Mouse (Mus musculus) midbrain, postnatal 0 days (tissue): ENCODE data around the gene Rps6kb1. TPM values are rescaled to one million over a fixed set of nuclear protein-coding genes. Genes with fewer than 3 reads are reported as not detected.

Source experiments
- ATAC-seq: fragments of 200-750 bp; cut with Nextera tagmentation; 2 replicates; pipeline ENCODE4 v1.8.0; 2017; ENCODE audit warnings: moderate number of reproducible peaks, mild to moderate bottlenecking, moderate TSS enrichment, moderate library complexity; ENCODE audit not compliant: low FRiP score
- DNase-seq: peaks from one replicate; pipeline ENCODE4 v3.0.0-alpha.2; 2015; ENCODE audit warnings: low spot score
- H3K27ac ChIP-seq: fragments of 300-500 bp; sonication (generic); 2 replicates; pipeline ENCODE4 v1.5.1; 2014; ENCODE audit warnings: low read depth, mild to moderate bottlenecking, low read length, mixed read lengths
- H3K27me3 ChIP-seq: fragments of 300-500 bp; sonication (generic); 2 replicates; pipeline ENCODE4 v1.6.1; 2014; ENCODE audit warnings: low read length, control low read depth, mixed read lengths; ENCODE audit not compliant: insufficient read depth
- H3K36me3 ChIP-seq: fragments of 300-500 bp; sonication (generic); 2 replicates; pipeline ENCODE4 v1.6.1; 2014; ENCODE audit warnings: low read length, control low read depth, mixed read lengths; ENCODE audit not compliant: insufficient read depth
- H3K4me1 ChIP-seq: fragments of 300-500 bp; sonication (generic); 2 replicates; pipeline ENCODE4 v1.6.1; 2014; ENCODE audit warnings: mild to moderate bottlenecking, control low read depth, antibody characterized with exemption, low read length, mixed read lengths; ENCODE audit not compliant: insufficient read depth
- H3K4me2 ChIP-seq: fragments of 300-500 bp; sonication (generic); 2 replicates; pipeline ENCODE4 v1.6.1; 2014; ENCODE audit warnings: low read depth, mild to moderate bottlenecking, low read length, mixed read lengths; ENCODE audit not compliant: poor library complexity, severe bottlenecking
- H3K4me3 ChIP-seq: fragments of 300-500 bp; sonication (generic); 2 replicates; pipeline ENCODE4 v1.5.1; 2014; ENCODE audit warnings: low read depth, mild to moderate bottlenecking, low read length, moderate library complexity
- H3K9ac ChIP-seq: fragments of 300-500 bp; sonication (generic); replicated peaks from 2 replicates; pipeline ENCODE4 v1.6.1; 2014; ENCODE audit warnings: mild to moderate bottlenecking, low read length, moderate library complexity, mixed read lengths; ENCODE audit not compliant: poor library complexity, severe bottlenecking
- H3K9me3 ChIP-seq: fragments of 300-500 bp; sonication (generic); 2 replicates; pipeline ENCODE4 v1.6.1; 2016; ENCODE audit warnings: low read length, control low read depth
- CTCF ChIP-seq: IDR thresholded peaks from 2 replicates; pipeline ENCODE4 v1.5.1; 2016; ENCODE audit warnings: antibody characterized with exemption, mild to moderate bottlenecking
- WGBS: fragments of 180-500 bp; shearing (Covaris S2); extraction: QIAGEN DNeasy Blood & Tissue Kit; methylation state at CpG from one replicate; pipeline ENCODE4 v1.1.7; 2014; 5-methylcytosine and 5-hydroxymethylcytosine counted together
- polyA plus RNA-seq: library from polyadenylated mRNA; unstranded; fragments of >200 nt; fragmentation: Nextera tagmentation; extraction: Ambion mirVana; gene quantifications from 2 replicates; pipeline ENCODE4 v1.2.1, GENCODE M21; 2015
- total RNA-seq: library from RNA; depleted of rRNA; stranded (reverse); fragments of >200 nt; gene quantifications from 2 replicates; pipeline ENCODE4 v1.2.3, GENCODE M21; 2014

Rps6kb1 gene
- total and polyA plus RNA-seq, 2 experiments from 2014 or later = 35.6 to 59.6 TPM

GRCm38 (mm10) chr11:86571871-86572270 is 27.3 kb upstream of the Rps6kb1 start:
- no peak overlapping the region for H3K4me2 ChIP-seq
- no peaks in the 10 kb centered on the region for H3K27me3 ChIP-seq
- no peaks in the 10 kb centered on the region for H3K4me1 ChIP-seq
- ATAC-seq (no peak), DNase-seq (no peak)
- H3K36me3 ChIP-seq = no peaks in the 10 kb centered on the region
- H3K4me3 ChIP-seq = no peak overlapping the region
- H3K9me3 ChIP-seq = no peaks in the 10 kb centered on the region
- H3K27ac ChIP-seq = no peak overlapping the region
- H3K9ac ChIP-seq = no peak overlapping the region
- no peak for TF ChIP-seq CTCF
- 86% methylated on average over 4 of the region's 4 CpGs for WGBS

GRCm38 (mm10) chr11:86571047-86571855 is 26.6 kb upstream of the Rps6kb1 start:
- DNase-seq (peak; percentile 18), ATAC-seq (no peak)
- TF ChIP-seq CTCF = no peak
- H3K4me3 ChIP-seq = no peak overlapping the region
- no peaks in the 10 kb centered on the region for H3K4me1 ChIP-seq
- H3K27ac ChIP-seq = no peak overlapping the region
- WGBS = 67% methylated on average over 15 of the region's 15 CpGs
- no peak overlapping the region for H3K4me2 ChIP-seq
- no peaks in the 10 kb centered on the region for H3K36me3 ChIP-seq
- H3K9ac ChIP-seq = no peak overlapping the region
- H3K9me3 ChIP-seq = no peaks in the 10 kb centered on the region
- H3K27me3 ChIP-seq = no peaks in the 10 kb centered on the region

GRCm38 (mm10) chr11:86570261-86570746 is 25.7 kb upstream of the Rps6kb1 start:
- Histone ChIP-seq H3K9me3 (no peaks in the 10 kb centered on the region), H3K9ac (no peak overlapping the region), H3K4me1 (no peaks in the 10 kb centered on the region), H3K27ac (no peak overlapping the region), H3K4me3 (no peak overlapping the region), H3K36me3 (no peaks in the 10 kb centered on the region), H3K27me3 (no peaks in the 10 kb centered on the region), H3K4me2 (no peak overlapping the region)
- DNase-seq = no peak
- no peak for ATAC-seq
- no peak for TF ChIP-seq CTCF
- WGBS = 73% methylated on average over 9 of the region's 9 CpGs

GRCm38 (mm10) chr11:86568425-86568824 is 23.8 kb upstream of the Rps6kb1 start:
- Histone ChIP-seq H3K4me1 (no peaks in the 10 kb centered on the region), H3K4me3 (no peak overlapping the region), H3K36me3 (no peaks in the 10 kb centered on the region), H3K27me3 (no peaks in the 10 kb centered on the region), H3K4me2 (no peak overlapping the region), H3K9ac (no peak overlapping the region), H3K27ac (no peak overlapping the region), H3K9me3 (no peaks in the 10 kb centered on the region)
- DNase-seq (peak; percentile 56), ATAC-seq (no peak)
- TF ChIP-seq CTCF = peak; percentile 82
- WGBS = 61% methylated on average over 3 of the region's 3 CpGs

- Histone ChIP-seq H3K9me3 (no peaks in the 10 kb centered on the region), H3K9ac (no peak overlapping the region), H3K4me3 (no peak overlapping the region), H3K4me2 (no peak overlapping the region), H3K36me3 (peaks cover 10% of the 10 kb centered on the region; the same call in 1 of the 2 replicates), H3K4me1 (no peaks in the 10 kb centered on the region), H3K27ac (no peak overlapping the region), H3K27me3 (no peaks in the 10 kb centered on the region)
- no peak for DNase-seq
- 90% methylated on average over 4 of the region's 4 CpGs for WGBS
- ATAC-seq = no peak
- TF ChIP-seq CTCF = no peak
Observed at GRCm38 (mm10) chr11:86558258-86558657, 13.7 kb upstream of the Rps6kb1 start.

- ATAC-seq = no peak
- no peak for TF ChIP-seq CTCF
- Histone ChIP-seq H3K27ac (no peak overlapping the region), H3K9me3 (no peaks in the 10 kb centered on the region), H3K4me3 (no peak overlapping the region), H3K9ac (no peak overlapping the region), H3K36me3 (peaks cover 2% of the 10 kb centered on the region; the same call in 1 of the 2 replicates), H3K4me2 (no peak overlapping the region), H3K27me3 (no peaks in the 10 kb centered on the region), H3K4me1 (no peaks in the 10 kb centered on the region)
- DNase-seq = no peak
- WGBS = 90% methylated on average over 6 of the region's 6 CpGs
Observed at GRCm38 (mm10) chr11:86553525-86553924, 8.9 kb upstream of the Rps6kb1 start.
